Mouse (Mus musculus) heart, embryonic 16.5 days (tissue): ENCODE results near the gene Vmn1r8. TPM values are rescaled to one million over a fixed set of nuclear protein-coding genes. Genes with fewer than 3 reads are reported as not detected.
"Not testable (repeated sequence)": the region's sequence is repeated elsewhere in the genome, so short reads cannot be mapped to it uniquely, and the experiment has no call there.

Experiments
- ATAC-seq: fragments of 200-750 bp; cut with Nextera tagmentation; replicated peaks from 2 replicates; pipeline ENCODE4 v1.8.0; 2017; ENCODE audit warnings: moderate number of reproducible peaks; ENCODE audit not compliant: insufficient read depth, low FRiP score; ENCODE audit errors: extremely low read depth
- H3K27ac ChIP-seq: fragments of 300-500 bp; sonication (generic); 2 replicates; pipeline ENCODE4 v1.5.1; 2014; ENCODE audit warnings: mild to moderate bottlenecking, low read length, control low read depth, moderate library complexity
- H3K27me3 ChIP-seq: fragments of 300-500 bp; sonication (generic); 2 replicates; pipeline ENCODE4 v1.6.1; 2014; ENCODE audit warnings: low read length, mixed read lengths; ENCODE audit not compliant: control insufficient read depth, insufficient read depth
- H3K36me3 ChIP-seq: fragments of 300-500 bp; sonication (generic); 2 replicates; pipeline ENCODE4 v1.6.1; 2014; ENCODE audit not compliant: control insufficient read depth, insufficient read depth
- H3K4me1 ChIP-seq: fragments of 300-500 bp; sonication (generic); 2 replicates; pipeline ENCODE4 v1.6.1; 2014; ENCODE audit warnings: low read length, mixed read lengths; ENCODE audit not compliant: control insufficient read depth, insufficient read depth
- H3K4me2 ChIP-seq: fragments of 300-500 bp; sonication (generic); 2 replicates; pipeline ENCODE4 v1.6.1; 2014; ENCODE audit warnings: low read depth, mild to moderate bottlenecking, control low read depth, low read length
- H3K4me3 ChIP-seq: fragments of 300-500 bp; sonication (generic); 2 replicates; pipeline ENCODE4 v1.5.1; 2014; ENCODE audit warnings: mild to moderate bottlenecking, control low read depth, low read length
- H3K9ac ChIP-seq: fragments of 300-500 bp; sonication (generic); 2 replicates; pipeline ENCODE4 v1.6.1; 2014; ENCODE audit warnings: low read length, control low read depth
- H3K9me3 ChIP-seq: fragments of 300-500 bp; sonication (generic); replicated peaks from 2 replicates; pipeline ENCODE4 v1.6.1; 2016; ENCODE audit warnings: low read length; ENCODE audit not compliant: control insufficient read depth
- WGBS: fragments of 180-500 bp; shearing (Covaris S2); extraction: QIAGEN DNeasy Blood & Tissue Kit; methylation state at CpG from one replicate; pipeline ENCODE4 v1.1.7; 2014; 5-methylcytosine and 5-hydroxymethylcytosine counted together
- polyA plus RNA-seq: library from polyadenylated mRNA; unstranded; fragments of >200 nt; fragmentation: Nextera tagmentation; extraction: Ambion mirVana; gene quantifications from 2 replicates; pipeline ENCODE4 v1.2.1, GENCODE M21; 2015

The Vmn1r8 gene
- polyA plus RNA-seq, result not detected in 2 replicates

- no peaks in the 10 kb centered on the region for H3K36me3 ChIP-seq
- no peak within 1 kb of the TSS for H3K4me3 ChIP-seq
- H3K27ac ChIP-seq, result no peak within 1 kb of the TSS
- no peak within 1 kb of the TSS for H3K4me2 ChIP-seq
- no peak within 1 kb of the TSS for H3K9ac ChIP-seq
- no peak for ATAC-seq
- no peaks in the 10 kb centered on the region for H3K9me3 ChIP-seq
- H3K4me1 ChIP-seq, result no peaks in the 10 kb centered on the region
- H3K27me3 ChIP-seq, result no peaks in the 10 kb centered on the region
Observed at GRCm38 (mm10) chr6:57031984-57032383, at the start of gene Vmn1r8. Gene Vmn1r8 (plus strand): TSS chr6:57032284.

DNA sequence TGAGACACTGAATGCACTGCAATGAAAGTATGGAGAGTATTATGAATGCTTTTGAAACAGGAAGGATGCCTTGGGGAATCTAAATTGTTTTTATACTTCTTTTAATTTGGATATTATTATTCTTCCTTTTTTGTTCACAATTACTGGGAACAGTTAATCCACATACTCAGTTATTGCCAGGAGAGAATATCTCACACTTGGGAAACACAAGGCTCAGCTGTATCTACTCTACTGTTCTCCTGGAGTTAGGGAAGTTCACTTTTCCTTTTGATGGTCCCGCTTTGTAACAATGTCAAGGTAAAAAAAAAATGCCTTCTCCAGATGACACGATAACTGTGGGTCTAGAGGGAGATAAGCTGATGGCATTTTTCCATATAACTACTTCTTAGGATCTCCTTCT, 35.1 kb upstream of the Vmn1r8 start, which contains the start of gene Vmn1r6:
TSS of gene Vmn1r6 (plus strand) at position 301 of the 400 bp plus-strand sequence.
- Histone ChIP-seq H3K27ac (no peak within 1 kb of the TSS), H3K4me1 (no peaks in the 10 kb centered on the region), H3K4me2 (no peak within 1 kb of the TSS), H3K9ac (no peak within 1 kb of the TSS), H3K27me3 (no peaks in the 10 kb centered on the region), H3K9me3 (no peaks in the 10 kb centered on the region), H3K36me3 (no peaks in the 10 kb centered on the region), H3K4me3 (no peak within 1 kb of the TSS)
- no peak for ATAC-seq
- 69% methylated on average over 2 of the region's 2 CpGs for WGBS

GRCm38 (mm10) chr6:57025224-57025623, 6.9 kb upstream of the Vmn1r8 start, which contains the start of gene Vmn1r7:
Gene Vmn1r7 (minus strand): TSS chr6:57025324.
- not testable (repeated sequence) for H3K27me3 ChIP-seq, H3K4me3 ChIP-seq, ATAC-seq, H3K4me1 ChIP-seq, H3K27ac ChIP-seq, H3K9me3 ChIP-seq, H3K36me3 ChIP-seq, H3K4me2 ChIP-seq, H3K9ac ChIP-seq
- WGBS, result 80% methylated on average over 2 of the region's 2 CpGs

DNA sequence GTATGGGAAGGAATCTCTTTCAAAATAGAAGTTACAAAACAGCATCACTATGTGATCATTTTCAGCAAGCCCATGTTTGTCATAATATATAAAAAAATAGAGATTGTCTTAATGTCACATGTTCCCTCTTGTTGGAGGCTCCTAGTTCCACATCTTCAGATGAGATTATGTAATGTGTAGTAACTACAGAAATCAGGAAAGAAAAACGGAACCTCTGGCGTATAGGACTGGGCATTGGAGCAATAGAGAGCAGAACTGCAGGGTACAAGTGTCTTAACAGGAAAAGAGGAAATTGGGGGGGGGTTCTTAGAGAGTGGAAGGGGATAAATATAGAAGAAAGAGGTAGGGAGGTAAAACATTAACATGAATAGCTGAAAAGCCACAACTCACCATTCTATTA, 2.6 kb downstream of the Vmn1r8 start:
- ATAC-seq, result no peak
- H3K27me3 ChIP-seq, result no peaks in the 10 kb centered on the region
- H3K4me3 ChIP-seq, result no peak overlapping the region
- no peak overlapping the region for H3K4me2 ChIP-seq
- no peaks in the 10 kb centered on the region for H3K36me3 ChIP-seq
- H3K27ac ChIP-seq, result no peak overlapping the region
- WGBS, result 63% methylated on average over 2 of the region's 2 CpGs
- H3K9ac ChIP-seq, result no peak overlapping the region
- no peaks in the 10 kb centered on the region for H3K9me3 ChIP-seq
- H3K4me1 ChIP-seq, result no peaks in the 10 kb centered on the region

DNA sequence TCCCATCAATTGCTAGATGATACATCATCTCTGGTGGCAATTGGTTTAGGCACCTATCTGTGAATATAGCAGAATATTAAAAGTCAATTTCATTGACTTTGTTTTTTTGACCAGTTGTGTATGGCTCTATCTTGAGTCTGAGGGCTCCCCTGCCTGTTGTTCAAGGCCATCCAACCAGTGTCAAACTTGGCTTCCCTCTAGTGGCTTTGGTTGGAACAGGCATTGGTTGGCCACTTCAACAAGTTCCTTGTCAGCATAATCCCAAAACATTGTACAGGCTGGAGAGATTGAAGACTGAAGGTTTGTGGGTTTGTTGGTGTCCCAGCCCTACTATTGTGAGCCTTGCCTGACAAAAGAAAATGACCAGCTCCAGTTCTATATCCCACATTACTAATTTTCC, 31.6 kb downstream of the Vmn1r8 start:
- ATAC-seq, result no peak
- no peak overlapping the region for H3K4me3 ChIP-seq
- H3K9me3 ChIP-seq, result no peaks in the 10 kb centered on the region
- H3K9ac ChIP-seq, result no peak overlapping the region
- no peak overlapping the region for H3K4me2 ChIP-seq
- no peaks in the 10 kb centered on the region for H3K36me3 ChIP-seq
- H3K4me1 ChIP-seq, result no peaks in the 10 kb centered on the region
- H3K27me3 ChIP-seq, result no peaks in the 10 kb centered on the region
- H3K27ac ChIP-seq, result no peak overlapping the region

GRCm38 (mm10) chr6:57066487-57066886, 34.4 kb downstream of the Vmn1r8 start, which contains the start of gene Vmn1r9:
Gene Vmn1r9 (plus strand): TSS chr6:57066787.
- Histone ChIP-seq H3K36me3 (no peaks in the 10 kb centered on the region), H3K27ac (no peak within 1 kb of the TSS), H3K4me2 (no peak within 1 kb of the TSS), H3K4me3 (no peak within 1 kb of the TSS), H3K4me1 (no peaks in the 10 kb centered on the region), H3K27me3 (no peaks in the 10 kb centered on the region), H3K9me3 (no peaks in the 10 kb centered on the region), H3K9ac (no peak within 1 kb of the TSS)
- no peak for ATAC-seq
- WGBS, result 68% methylated on average over 2 of the region's 2 CpGs

Other genes with a start within 250 kb of the Vmn1r8 start
- gene Kbtbd2, start 234.5 kb upstream of the Vmn1r8 start, polyA plus RNA-seq, result 27.6 and 32.6 TPM in 2 replicates
- 138 and 143 TPM in 2 replicates for gene Fkbp9, start 200.2 kb upstream of the Vmn1r8 start, polyA plus RNA-seq
- 70.6 and 77.0 TPM in 2 replicates for gene Nt5c3, start 108.4 kb upstream of the Vmn1r8 start, polyA plus RNA-seq
- 0.16 TPM in 2 replicates for gene Vmn1r4, start 108.3 kb upstream of the Vmn1r8 start, polyA plus RNA-seq
- not detected in 2 replicates for gene Vmn1r5, start 62.0 kb upstream of the Vmn1r8 start, polyA plus RNA-seq
- gene Vmn1r6, start 35.0 kb upstream of the Vmn1r8 start, polyA plus RNA-seq, result not detected in 2 replicates
- not detected in 2 replicates for gene Vmn1r7, start 7.0 kb upstream of the Vmn1r8 start, polyA plus RNA-seq
- not detected in 2 replicates for gene Vmn1r9, start 34.5 kb downstream of the Vmn1r8 start, polyA plus RNA-seq
- gene Vmn1r10, start 77.2 kb downstream of the Vmn1r8 start, polyA plus RNA-seq, result not detected in 2 replicates
- gene Vmn1r11, start 101.2 kb downstream of the Vmn1r8 start, polyA plus RNA-seq, result not detected in 2 replicates
- not detected in 2 replicates for gene Vmn1r12, start 124.6 kb downstream of the Vmn1r8 start, polyA plus RNA-seq
- not detected in 2 replicates for gene Vmn1r13, start 171.0 kb downstream of the Vmn1r8 start, polyA plus RNA-seq
- gene Vmn1r14, start 199.4 kb downstream of the Vmn1r8 start, polyA plus RNA-seq, result not detected in 2 replicates
- gene Vmn1r15, start 225.7 kb downstream of the Vmn1r8 start, polyA plus RNA-seq, result not detected in 2 replicates